Mouse (Mus musculus) heart, adult 9 months (tissue): ENCODE results near the gene Trp53bp2.

ENCODE experiments used
- DNase-seq, 2 experiments: peaks; one replicate each; pipeline ENCODE4 v3.0.0; 2022; ENCODE audit warnings: low spot score in 2 of 2

The Trp53bp2 gene

GRCm38 (mm10) chr1:182460291-182461244, 51.6 kb downstream of the Trp53bp2 start:
- peak; percentile 22 to 27 for DNase-seq

DNA sequence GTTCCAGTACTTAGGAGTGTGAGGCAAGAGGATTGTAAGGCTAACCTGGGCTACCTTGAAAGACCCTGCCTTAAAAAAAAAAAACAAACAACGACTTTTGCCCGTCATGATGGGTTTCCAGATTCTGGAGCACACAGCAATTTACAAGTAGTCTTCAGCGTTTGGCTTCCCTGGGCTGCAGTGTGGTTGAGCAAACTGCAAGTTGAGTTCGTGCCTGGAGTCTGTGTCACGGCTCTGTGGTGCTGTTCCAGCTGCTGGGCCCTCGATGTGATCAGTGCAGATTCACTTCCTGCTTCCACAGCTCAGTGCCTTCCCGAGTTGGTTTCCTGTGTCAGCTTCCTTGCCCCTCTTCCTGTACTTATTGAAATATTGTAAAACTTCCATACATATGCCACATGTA, 52.3 kb downstream of the Trp53bp2 start:
- DNase-seq: peak; percentile 25 to 30

- DNase-seq: peak in 1 of 2 experiments; percentile 40
Measured at GRCm38 (mm10) chr1:182461813-182462212, 52.8 kb downstream of the Trp53bp2 start.

- no peak for DNase-seq
Measured at GRCm38 (mm10) chr1:182465309-182465708, 56.3 kb downstream of the Trp53bp2 start.

GRCm38 (mm10) chr1:182465978-182466377, 57.0 kb downstream of the Trp53bp2 start:
- no peak for DNase-seq

DNA sequence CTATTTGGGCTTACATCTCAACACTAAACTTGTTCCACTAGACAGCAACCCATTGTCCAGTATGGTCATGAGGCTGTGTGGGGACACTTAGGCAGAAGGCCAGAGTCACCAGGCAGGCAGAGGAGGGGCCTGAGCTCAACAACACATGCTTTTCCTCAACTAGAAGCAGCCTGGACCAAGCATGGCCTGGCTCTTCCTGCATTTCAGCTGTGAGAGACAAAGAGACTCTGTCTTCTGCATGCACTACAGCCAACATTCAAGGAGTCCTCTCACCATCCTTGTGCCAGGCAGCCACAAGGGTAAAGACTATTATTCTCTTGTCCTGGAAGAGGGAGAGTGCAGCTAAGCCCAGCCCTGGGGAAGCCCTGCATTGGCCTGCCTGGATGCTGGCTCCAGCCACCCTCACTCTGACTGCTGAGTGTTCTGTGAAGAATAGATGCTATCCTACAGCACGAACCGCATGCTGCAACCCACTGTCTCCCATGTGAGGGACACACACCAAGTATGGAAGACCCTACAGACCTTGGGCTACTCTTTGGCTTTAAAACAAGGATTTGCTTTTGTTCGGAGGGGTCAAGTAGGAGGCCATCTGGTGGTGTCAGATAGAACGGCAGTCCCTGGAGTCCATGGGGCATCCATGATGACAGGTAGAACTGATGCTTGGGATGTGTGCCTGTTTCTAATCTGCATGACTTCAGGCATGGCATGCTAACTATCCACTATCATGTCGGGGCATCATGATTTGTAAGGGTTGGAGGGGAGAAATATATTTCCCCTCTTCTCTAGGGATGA, 66.2 kb downstream of the Trp53bp2 start:
- no peak for DNase-seq

DNA sequence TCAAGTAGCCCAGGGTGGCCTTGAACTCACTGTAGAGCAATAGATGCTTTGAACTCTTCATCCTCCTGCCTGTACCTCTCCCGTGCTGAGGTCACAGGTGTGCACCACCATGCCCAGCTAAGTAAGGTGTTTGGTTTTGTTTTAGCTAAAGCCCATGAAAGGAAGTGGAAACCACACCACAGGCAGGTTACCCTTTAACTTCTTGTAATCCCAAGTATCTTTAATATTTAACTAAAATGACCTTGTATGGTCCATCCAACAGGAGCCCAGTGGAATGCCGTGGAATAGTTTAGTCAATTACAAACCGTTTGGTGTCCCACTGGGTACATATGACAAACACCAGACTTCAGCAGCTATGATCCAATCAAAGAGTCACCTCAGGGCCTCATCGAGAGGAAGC, 70.0 kb downstream of the Trp53bp2 start:
- DNase-seq: no peak

- DNase-seq: no peak
Measured at GRCm38 (mm10) chr1:182481138-182481537, 72.2 kb downstream of the Trp53bp2 start.

DNA sequence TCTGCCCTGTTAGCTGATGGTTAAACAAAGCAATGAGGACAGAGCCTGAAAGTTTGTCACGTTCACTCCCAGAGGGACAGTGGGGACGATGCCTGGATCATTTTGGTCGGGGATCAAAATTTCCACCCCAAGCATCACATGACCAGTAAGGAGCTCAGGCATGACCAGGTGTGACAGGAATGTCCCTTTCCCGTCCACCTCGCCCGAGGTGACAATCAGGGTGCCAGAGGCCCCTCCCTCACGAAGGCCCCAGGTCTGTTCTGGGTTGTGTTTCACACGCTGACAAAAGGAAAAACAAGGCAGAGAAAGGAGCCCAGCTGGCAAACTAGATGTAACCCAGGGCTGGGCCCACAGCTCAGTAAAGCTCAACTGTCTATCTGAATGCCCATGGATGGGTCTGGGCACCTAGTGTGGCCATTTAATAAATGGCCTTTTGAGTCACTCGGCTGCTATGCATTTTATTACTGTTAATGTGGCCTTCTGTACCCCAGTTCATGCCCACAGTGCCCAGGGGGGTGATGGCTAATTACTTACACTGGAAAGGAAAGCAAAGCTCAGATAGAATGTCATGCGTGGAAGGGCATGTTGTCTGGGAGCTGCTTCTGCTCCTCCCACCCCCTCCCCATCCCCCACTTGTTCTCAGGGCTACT, 72.8 kb downstream of the Trp53bp2 start:
- no peak for DNase-seq

GRCm38 (mm10) chr1:182482991-182483909, 74.3 kb downstream of the Trp53bp2 start:
- DNase-seq: no peak

GRCm38 (mm10) chr1:182483910-182484274, 74.9 kb downstream of the Trp53bp2 start:
- DNase-seq: peak; percentile 68 to 81

DNA sequence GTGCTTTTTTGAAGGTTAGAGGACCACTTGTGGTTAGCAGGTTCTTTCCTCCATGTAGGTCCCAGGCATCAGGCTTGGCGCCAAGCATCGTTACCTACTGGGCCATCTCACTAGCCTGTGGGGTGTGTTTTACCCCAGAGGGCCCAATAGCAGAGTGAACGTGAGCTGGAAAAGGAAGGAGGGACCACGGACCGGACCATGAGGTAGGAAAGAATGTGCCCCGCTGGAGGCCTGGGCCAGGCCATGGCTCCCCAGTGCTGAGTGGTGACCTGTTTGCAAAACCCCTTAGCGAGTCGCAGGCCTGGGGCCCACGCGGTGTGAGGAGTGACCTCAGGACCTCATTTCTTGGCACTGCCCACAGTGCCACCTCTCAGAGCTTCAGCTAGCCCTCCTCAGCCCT, 79.5 kb downstream of the Trp53bp2 start:
- DNase-seq: no peak

GRCm38 (mm10) chr1:182489803-182490452, 81.0 kb downstream of the Trp53bp2 start:
- peak; percentile 95 to 96 for DNase-seq

DNA sequence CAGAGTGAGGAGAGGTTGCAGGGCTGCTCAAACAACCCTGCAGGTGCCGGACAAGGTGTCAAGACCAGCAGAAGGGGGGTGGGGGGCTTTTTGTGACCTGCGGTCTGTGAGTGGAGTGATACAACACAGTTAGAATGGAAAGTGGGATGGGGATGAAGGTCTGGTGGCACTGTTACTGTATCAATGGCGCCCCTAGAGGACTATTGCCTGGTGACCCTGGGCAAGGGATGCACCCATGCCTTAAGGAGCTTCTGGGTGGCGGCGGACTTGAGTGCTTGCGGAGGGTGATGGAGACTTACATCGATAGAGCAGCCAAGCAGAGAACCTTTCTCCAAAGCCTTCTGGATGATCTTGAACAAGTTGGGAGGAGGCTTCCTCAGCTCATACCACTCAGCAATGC, 81.6 kb downstream of the Trp53bp2 start:
- DNase-seq: no peak

DNA sequence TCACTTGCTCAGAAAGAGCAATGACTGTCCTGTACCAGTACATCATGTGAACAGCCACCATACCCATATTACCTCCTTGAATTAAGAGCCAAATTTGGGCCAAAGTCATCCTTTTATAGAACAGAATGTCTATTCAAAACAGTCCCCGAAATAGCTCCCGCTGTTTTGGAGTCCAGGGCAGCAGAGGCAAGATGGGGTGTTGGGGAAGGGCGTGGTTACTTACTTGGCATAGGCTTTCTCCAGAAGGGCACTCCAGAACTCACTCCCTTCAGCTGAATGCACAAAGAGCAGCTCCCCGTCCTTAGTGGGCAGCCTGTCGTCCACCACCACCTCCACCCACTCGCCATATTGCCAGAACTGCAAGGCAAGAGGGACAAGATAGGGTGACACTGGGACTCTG, 82.9 kb downstream of the Trp53bp2 start:
- no peak for DNase-seq

- no peak for DNase-seq
Measured at GRCm38 (mm10) chr1:182494285-182495145, 85.5 kb downstream of the Trp53bp2 start.

DNA sequence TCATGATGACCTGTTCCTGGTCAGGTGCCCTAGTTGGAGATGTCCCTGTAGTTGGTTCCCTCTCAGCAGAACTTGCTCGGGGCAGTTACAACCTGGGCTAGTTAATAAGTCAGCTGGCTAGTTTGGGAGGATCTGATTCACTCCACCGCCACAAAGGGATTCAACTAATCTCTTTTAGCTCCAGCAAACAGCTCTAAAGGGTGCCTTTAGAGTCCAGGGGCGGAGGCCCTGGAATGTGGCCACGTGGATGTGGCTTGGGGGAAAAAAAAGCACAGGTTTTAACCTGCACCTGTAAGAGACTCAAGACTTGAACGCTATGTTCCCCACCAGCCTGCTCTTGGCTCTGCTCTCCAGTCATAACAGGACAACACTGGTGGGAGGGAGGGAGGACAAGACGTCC, 87.7 kb downstream of the Trp53bp2 start:
- no peak for DNase-seq

GRCm38 (mm10) chr1:182497736-182498135, 88.8 kb downstream of the Trp53bp2 start:
- DNase-seq: no peak

- DNase-seq: peak; percentile 63
Measured at GRCm38 (mm10) chr1:182499443-182500089, 90.6 kb downstream of the Trp53bp2 start.
